Mouse (Mus musculus) large intestine, adult 2 months (tissue): ENCODE measurements around the gene Fam193b. TPM values are rescaled to one million over a fixed set of nuclear protein-coding genes. Genes with fewer than 3 reads are reported as not detected.
A peak's percentile ranks its signal among the peaks of the same experiment; 100 is the strongest.
"Not testable (repeated sequence)": the region's sequence is repeated elsewhere in the genome, so short reads cannot be mapped to it uniquely, and the experiment has no call there.

Experiments
- DNase-seq: peaks from one replicate; pipeline ENCODE4 v3.0.0-alpha.2; 2012; ENCODE audit warnings: low read depth, low spot score
- WGBS: fragments of 180-500 bp; shearing (Covaris S2); methylation state at CpG from one replicate; pipeline ENCODE4 v1.1.7; 2018; 5-methylcytosine and 5-hydroxymethylcytosine counted together
- polyA plus RNA-seq: library from polyadenylated mRNA; depleted of rRNA; stranded (reverse); fragments of >200 nt; gene quantifications from 2 replicates; pipeline ENCODE4 v1.2.3, GENCODE M21; 2012

Fam193b gene
- polyA plus RNA-seq, 1 experiment = 59.6 TPM

- WGBS = 58% methylated on average over 5 of the region's 5 CpGs
- DNase-seq = no peak
Observed at GRCm38 (mm10) chr13:55574321-55574720, 3.4 kb upstream of the Fam193b start.

GRCm38 (mm10) chr13:55573432-55573831 is 2.5 kb upstream of the Fam193b start, which contains the start of gene Tmed9:
Gene Tmed9, plus strand, starts transcription at chr13:55573732.
- WGBS = 95% methylated on average over 2 of the region's 2 CpGs
- DNase-seq = no peak

DNA sequence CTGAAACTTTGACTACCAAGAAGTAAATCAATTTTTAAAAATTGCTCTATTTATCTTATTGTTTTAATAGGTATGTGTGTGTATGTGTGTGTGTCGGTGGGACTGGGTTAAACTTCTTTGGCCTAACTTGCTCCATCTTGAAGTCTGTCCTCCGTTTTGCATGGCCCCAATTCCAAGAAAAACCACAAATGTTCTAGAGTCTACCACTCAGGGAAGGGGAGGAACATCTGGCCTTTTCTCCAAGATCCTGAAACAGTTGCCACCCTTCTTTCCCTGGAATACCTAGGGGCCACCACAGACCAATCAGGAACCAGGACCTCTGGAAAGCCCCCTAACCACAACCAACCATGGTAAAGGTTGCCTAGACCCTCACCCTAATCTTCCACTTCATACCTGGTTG is 1.1 kb upstream of the Fam193b start:
- 80% methylated on average over 2 of the region's 2 CpGs for WGBS
- DNase-seq = no peak

DNA sequence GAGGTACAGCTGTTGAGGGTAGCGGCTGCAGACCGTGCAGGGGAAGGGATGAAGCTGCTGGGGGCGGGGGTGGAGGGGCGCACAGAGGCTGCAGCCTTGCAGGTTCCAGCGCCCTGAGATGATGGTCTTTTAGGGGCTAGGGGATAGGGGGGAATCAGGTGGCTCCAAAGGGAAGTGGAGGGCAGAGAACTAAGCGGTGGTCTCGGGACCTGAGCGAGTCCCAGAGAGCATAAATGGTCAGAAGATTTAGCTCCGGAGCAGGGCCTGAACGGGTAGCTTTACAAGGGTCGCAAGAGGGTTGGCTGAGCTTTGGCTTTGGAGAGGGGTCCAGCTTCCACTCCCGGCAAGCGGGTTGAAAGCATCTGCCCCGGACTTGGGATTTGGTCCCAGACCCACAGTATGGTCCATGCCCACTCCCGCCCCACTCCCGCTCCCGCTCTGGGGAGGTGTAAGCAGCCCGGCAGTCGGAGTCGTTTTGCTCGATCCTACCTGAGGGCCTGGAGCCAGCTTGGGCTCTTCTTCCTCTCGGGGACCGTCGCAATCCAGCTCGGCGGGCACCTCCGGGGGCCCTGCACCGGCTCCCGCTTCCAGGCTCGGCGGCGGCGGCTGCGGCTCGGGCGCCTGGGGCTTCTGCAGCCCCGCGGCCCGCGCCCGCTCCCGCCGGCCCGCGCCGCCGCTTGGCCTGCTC is 490 bp downstream of the Fam193b start:
- under 1% methylated on average over 37 of the region's 47 CpGs for WGBS
- DNase-seq = no peak

DNA sequence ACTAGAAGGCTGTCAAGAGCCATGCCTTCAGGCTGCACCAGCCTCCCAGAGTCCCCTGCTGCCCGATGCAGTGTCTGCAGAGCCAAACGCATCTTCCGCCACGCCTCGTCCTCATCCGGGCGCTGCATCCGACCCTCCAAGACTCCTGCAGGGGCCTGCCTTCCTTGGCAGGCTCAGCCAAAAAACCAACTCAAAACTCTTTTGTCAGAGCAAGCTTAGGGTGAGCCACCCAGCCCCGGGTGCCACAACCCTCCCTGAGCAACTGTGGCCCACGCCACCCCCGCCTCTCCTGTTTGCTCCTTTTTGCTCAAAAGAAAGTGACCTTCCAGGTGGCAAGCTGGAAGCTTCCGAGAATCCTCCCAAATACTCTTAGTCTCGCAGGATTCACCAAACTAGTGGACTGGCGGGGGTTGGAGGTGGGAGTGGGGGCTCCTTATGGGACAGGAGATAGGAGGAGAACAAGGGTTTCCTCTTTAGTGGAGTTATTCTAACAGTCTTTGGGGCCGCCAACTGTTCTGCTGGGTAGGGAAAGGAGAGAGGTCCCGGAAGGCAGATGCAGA is 1.1 kb downstream of the Fam193b start:
- no peak for DNase-seq

GRCm38 (mm10) chr13:55568524-55568923 is 2.4 kb downstream of the Fam193b start:
- WGBS = 80% methylated on average over 4 of the region's 4 CpGs
- not testable (repeated sequence) for DNase-seq

More for the DNA sequence above, 1.1 kb downstream of the Fam193b start:
- 13% methylated on average over 16 of the region's 16 CpGs for WGBS

DNA sequence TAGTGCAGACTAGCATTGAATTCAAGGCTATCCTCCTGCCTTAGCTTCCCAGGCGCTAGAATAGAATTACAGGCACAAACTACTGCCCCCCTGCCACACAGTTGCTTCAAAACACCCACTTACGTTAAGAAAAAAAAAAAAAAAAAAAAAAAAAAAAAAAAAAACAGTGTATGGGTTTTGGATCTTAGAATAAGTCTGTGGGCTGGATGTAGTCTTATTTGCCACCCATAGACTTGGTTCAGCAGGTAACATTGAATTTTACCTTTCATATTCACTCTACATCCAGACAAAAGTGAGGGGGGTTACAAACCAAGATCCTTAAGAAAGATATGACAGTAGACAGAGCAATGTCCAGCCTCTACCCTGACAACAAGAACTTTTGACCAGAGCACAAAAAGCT is 3.0 kb downstream of the Fam193b start:
- WGBS = 93% methylated on average over 2 of the region's 2 CpGs

GRCm38 (mm10) chr13:55567001-55567400 is 3.9 kb downstream of the Fam193b start:
- DNase-seq = no peak
- 83% methylated on average over 6 of the region's 6 CpGs for WGBS

More for the DNA sequence above, 3.0 kb downstream of the Fam193b start:
- DNase-seq = no peak

DNA sequence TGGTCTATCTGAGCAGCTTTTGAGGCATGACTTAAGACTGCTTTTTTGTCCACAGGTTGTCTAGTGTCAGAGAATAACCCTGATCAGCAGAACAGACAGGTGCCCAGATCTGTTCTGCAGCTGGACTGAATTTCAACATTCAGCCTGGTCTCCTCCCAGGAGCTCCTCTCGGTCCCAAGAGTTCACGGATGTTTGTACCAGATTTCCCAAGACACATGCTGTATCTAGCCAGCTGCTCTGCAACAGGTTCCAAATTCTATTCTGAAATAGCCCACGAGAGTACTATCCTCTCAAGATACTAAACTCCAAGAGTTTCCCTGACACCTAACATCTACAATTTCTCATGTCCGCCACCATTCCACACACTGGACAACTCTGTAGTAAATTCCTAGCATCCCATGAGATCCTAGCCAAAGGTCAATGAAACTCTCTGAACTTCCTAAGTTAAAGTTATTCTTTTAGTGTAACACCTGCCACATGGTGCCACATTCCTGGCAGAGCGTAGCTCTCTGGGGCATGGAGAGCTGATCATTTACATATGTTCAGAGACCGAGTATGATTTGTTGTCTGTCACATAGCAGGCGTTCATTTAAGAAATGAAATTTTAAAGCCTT is 7.5 kb downstream of the Fam193b start:
- WGBS = 78% methylated on average over 7 of the region's 7 CpGs
- no peak for DNase-seq

- WGBS = 57% methylated on average over 6 of the region's 6 CpGs
- no peak for DNase-seq
Observed at GRCm38 (mm10) chr13:55557499-55557898, 13.4 kb downstream of the Fam193b start.

DNA sequence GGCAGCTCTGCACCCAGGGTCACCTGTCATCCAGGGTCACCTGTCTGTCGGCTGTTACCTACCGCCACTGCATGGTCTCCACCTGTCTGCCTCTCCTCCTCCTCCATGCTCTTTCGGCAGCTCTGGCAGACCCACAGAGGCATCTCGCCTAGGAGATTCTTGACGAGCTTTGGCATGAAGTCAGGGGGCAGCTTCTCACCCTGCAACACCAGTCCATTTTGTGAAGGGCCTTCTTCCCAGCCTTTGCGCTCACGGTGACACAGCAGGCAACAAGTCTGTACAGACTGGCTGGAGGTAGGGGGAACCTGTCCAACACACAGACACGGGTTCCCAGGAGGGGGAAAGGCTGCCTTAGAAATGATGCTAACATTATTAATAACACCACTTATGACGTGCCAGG is 15.0 kb downstream of the Fam193b start:
- 90% methylated on average over 9 of the region's 9 CpGs for WGBS

GRCm38 (mm10) chr13:55549061-55549460 is 21.9 kb downstream of the Fam193b start:
- DNase-seq = no peak
- 92% methylated on average over 15 of the region's 15 CpGs for WGBS

More for the DNA sequence above, 15.0 kb downstream of the Fam193b start:
- DNase-seq = no peak

GRCm38 (mm10) chr13:55548426-55548825 is 22.5 kb downstream of the Fam193b start:
- WGBS = 62% methylated on average over 5 of the region's 5 CpGs
- DNase-seq = no peak

GRCm38 (mm10) chr13:55547916-55548315 is 23.0 kb downstream of the Fam193b start:
- DNase-seq = no peak
- WGBS = 93% methylated on average over 2 of the region's 2 CpGs

DNA sequence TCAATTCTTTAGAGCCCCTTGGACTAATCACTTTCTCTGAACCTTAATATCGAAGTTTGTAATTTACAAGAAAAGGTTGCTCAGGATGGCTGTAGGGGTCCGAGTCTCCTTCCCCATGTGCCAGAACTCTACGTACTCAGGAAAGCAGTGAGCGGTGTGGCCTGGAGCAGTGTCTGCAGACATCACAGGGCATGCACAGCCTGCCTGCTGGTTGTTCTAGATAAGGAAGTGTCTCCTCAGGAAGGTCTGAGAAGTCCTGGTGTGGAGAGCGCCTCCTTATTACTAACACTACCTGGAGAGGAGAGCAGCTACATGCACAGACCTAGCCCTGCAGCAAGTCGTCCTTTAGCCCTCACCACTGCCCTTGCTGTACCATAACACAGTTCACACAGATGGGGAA is 26.1 kb downstream of the Fam193b start:
- 92% methylated on average over 6 of the region's 6 CpGs for WGBS
- no peak for DNase-seq

DNA sequence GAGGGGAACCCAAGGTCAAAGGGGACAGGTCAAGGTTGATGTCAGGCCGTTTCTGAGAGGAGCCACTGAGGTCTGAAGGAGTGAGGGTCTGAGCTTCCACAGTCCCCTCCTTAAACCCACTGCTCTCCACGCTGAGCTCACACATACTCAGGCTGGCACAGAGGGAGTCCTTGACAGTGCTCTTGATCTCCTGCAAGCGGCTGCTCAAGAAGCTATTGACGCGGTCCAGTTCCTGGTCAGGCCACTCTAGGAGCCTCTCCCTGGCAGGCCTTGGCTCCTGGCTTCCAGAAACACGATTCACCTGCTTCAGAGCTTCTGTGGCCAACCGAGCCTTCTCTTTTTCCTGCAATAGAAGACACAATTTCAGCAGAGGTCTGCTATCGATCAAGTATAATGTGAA is 27.5 kb downstream of the Fam193b start:
- DNase-seq = no peak
- 90% methylated on average over 8 of the region's 8 CpGs for WGBS

DNA sequence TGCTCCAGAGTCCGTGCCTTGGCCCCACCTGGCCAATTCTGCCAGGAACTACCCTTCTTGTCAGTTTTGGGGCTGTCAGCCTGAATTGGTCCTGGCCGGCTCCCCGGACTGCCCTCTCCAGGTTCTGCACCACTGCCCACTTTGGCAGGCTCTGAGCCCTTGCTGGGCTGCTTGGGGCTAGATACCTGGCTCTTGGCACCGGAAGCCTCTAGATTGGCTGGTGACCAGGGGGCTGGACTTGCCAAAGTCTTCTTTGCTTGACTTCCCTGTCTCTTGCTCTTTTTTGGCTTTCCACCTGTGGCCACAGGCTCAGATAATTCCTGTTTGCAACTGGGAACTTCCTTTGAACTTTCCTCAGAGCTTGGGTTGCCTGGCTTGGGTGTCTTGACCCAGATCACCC is 28.0 kb downstream of the Fam193b start:
- WGBS = 93% methylated on average over 4 of the region's 4 CpGs
- no peak for DNase-seq

- DNase-seq = no peak
Observed at GRCm38 (mm10) chr13:55540933-55541332, 30.0 kb downstream of the Fam193b start.

DNA sequence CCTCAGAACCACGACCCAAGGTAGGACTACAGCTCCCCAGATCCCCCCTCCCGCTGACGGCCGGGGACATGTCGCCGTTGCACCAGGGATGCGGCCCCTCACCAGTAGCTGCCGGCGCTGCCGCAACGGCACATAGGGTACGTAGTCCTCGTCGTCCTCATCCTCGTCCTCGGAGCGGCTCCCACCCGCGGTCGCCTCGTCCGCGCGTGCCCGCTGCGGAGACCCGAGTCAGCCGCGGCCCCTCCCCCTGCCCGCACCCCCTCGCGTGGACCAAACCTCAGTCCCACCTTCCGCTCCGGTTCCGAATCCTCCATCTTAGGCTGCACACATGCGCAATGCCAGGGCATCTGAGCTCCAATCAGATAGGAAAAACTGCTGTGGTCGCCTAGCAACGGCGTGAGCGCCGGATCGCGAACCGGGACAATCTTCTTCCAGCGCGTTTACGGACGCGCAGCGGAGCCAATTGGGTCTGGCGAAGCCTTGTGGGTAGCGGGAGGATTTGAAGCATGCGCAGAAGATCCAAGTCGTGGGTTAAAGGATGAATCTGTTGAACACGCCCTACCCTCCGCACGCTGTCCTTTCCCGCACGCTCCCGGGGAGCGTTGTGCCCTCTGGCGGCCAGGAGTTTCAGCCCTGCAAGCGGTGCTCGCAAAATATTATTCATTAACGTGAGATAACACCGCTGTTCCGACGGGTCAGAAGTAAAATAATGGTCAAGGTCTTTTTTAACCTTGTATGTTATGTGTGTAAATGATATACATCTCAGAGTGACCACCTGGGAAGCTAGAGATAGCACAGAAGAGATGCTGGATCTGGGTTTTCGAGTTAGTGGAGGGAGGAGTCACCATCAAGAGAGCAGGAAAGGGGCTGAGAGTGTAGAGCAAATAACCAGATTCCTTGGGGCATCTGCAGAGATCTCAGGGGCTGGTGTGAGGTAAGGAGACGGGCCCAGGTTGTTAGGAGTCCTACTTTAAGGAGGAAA is 34.4 kb downstream of the Fam193b start, which contains the start of gene Ddx41:
Gene Ddx41 (minus strand): TSS at position 465 of the 982 bp plus-strand sequence.
- 1% methylated on average over 70 of the region's 70 CpGs for WGBS
- peak; percentile 89 for DNase-seq

More at GRCm38 (mm10) chr13:55540933-55541332, 30.0 kb downstream of the Fam193b start:
- WGBS = 89% methylated on average over 2 of the region's 2 CpGs

GRCm38 (mm10) chr13:55535796-55536193 is 35.1 kb downstream of the Fam193b start:
- no peak for DNase-seq
- WGBS = 17% methylated on average over 17 of the region's 17 CpGs
